Mouse (Mus musculus) small intestine, adult 2 months (tissue): ENCODE data around the gene Cyp2c23.

ENCODE experiments used
- CTCF ChIP-seq: fragments of 200-500 bp; IDR thresholded peaks from 2 replicates; pipeline ENCODE4 v1.5.1; 2012; ENCODE audit warnings: low read depth, mild to moderate bottlenecking, control low read depth, inconsistent platforms, low read length, moderate library complexity, mixed read lengths; ENCODE audit not compliant: insufficient replicate concordance, insufficient read length; ENCODE audit errors: extremely low read depth
- POLR2A ChIP-seq: fragments of 200-500 bp; IDR thresholded peaks from 2 replicates; pipeline ENCODE4 v1.6.1; 2012; ENCODE audit warnings: low read depth, mild to moderate bottlenecking, control low read depth, inconsistent platforms, low read length, moderate library complexity

GRCm38 (mm10) chr19:44021502-44021901 lies 7.5 kb downstream of the Cyp2c23 start:
- no peak for TF ChIP-seq POLR2A
- TF ChIP-seq CTCF, result no peak
